In the genomic region with DNA sequence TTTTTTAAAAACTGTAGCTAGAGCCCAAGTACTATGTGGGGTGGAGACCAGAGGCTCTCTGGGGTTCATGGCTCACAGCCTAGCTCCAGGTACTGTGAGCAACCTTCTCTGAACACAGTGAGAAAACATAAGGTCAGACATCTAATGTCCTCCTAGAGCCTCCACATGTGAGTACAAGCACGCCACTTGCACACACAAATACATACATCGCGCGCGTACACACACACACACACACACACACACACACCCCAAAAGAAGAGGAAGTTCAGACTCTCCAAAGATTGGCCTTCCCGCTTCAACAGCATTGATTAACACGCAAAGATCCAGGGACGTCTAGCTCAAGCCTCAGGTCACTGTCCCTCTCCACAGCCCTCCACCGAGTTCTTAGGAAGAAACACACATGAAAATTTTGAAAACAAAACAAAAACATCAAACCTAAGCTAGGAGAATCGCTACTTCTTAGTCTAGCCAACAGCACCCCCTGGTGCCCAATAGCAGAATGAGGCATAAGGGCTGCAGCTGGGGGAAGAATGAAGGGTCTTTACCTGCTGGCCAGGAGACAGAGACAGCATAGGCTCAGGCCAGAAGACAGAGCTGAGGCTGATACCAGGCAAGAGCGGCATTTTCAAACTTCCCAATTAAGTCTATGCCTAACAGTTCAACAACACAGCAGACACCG, we compare ENCODE assay signal across 7 mouse cellular contexts.
DNase-seq lines count a peak whose midpoint lies in the region; ATAC-seq lines count a peak whose summit lies in the region.

No protein-coding gene starts in this region.

- H3K4me1 ChIP-seq in embryonic facial prominence, embryonic 13.5 days = peaks cover 9% of the 10 kb centered on the region
- H3K4me1 ChIP-seq in heart, embryonic 15.5 days (replicated peaks) = no peaks in the 10 kb centered on the region; the same call in 1 of the 2 replicates

- no peaks in the 10 kb centered on the region for H3K36me3 ChIP-seq in embryonic facial prominence, embryonic 13.5 days
- no peaks in the 10 kb centered on the region for H3K36me3 ChIP-seq in heart, embryonic 15.5 days

- DNase-seq in MEL-GATA-1-ER (ENCODE audit: extremely low read depth, low read depth) = peak; percentile 33
- peak; percentile 72 to 75 for DNase-seq in layer of hippocampus, postnatal 10 days (ENCODE audit: low spot score in 2 of 2)
- peak; percentile 46 for DNase-seq in lung, postnatal 25 days (ENCODE audit: low spot score)
- peak; percentile 47 for DNase-seq in retina, postnatal 7 days (ENCODE audit: low read depth, low spot score)

- H3K27ac ChIP-seq in embryonic facial prominence, embryonic 13.5 days = no peak overlapping the region
- H3K27ac ChIP-seq in heart, embryonic 15.5 days = no peak overlapping the region

- no peak overlapping the region for H3K4me3 ChIP-seq in embryonic facial prominence, embryonic 13.5 days
- H3K4me3 ChIP-seq in heart, embryonic 15.5 days = no peak overlapping the region

- H3K9me3 ChIP-seq in embryonic facial prominence, embryonic 13.5 days = no peaks in the 10 kb centered on the region
- H3K9me3 ChIP-seq in heart, embryonic 15.5 days (replicated peaks) = no peaks in the 10 kb centered on the region

- 52% methylated on average over 12 of the region's 12 CpGs for WGBS in embryonic facial prominence, embryonic 13.5 days
- WGBS in heart, embryonic 15.5 days = 42% methylated on average over 12 of the region's 12 CpGs

- no peak overlapping the region for H3K9ac ChIP-seq in embryonic facial prominence, embryonic 13.5 days
- H3K9ac ChIP-seq in heart, embryonic 15.5 days = no peak overlapping the region

- H3K27me3 ChIP-seq in embryonic facial prominence, embryonic 13.5 days = no peaks in the 10 kb centered on the region
- H3K27me3 ChIP-seq in heart, embryonic 15.5 days = no peaks in the 10 kb centered on the region

- peak; percentile 58 for ATAC-seq in CD4-positive, CD25-positive, alpha-beta regulatory T cell, adult 4 months
- ATAC-seq in embryonic facial prominence, embryonic 13.5 days (ENCODE audit: insufficient number of reproducible peaks, insufficient read depth, low FRiP score, low TSS enrichment, low read depth) = no peak
- no peak for ATAC-seq in heart, embryonic 15.5 days (replicated peaks; ENCODE audit: insufficient number of reproducible peaks, insufficient read depth, low FRiP score, low read depth)

- H3K4me2 ChIP-seq in embryonic facial prominence, embryonic 13.5 days = 0 out of 2 replicates have a peak overlapping the region, but pooled peaks have one; percentile 11
- H3K4me2 ChIP-seq in heart, embryonic 15.5 days = 0 out of 2 replicates have a peak overlapping the region, but pooled peaks have one; percentile 3
